Mouse (Mus musculus) induced T-regulatory cell, adult 2 months (primary cell): ENCODE data around the gene Amt.

Source experiments
- DNase-seq: peaks from one replicate; pipeline ENCODE4 v3.0.0-alpha.2; 2012; ENCODE audit warnings: low read depth

The Amt gene

DNA sequence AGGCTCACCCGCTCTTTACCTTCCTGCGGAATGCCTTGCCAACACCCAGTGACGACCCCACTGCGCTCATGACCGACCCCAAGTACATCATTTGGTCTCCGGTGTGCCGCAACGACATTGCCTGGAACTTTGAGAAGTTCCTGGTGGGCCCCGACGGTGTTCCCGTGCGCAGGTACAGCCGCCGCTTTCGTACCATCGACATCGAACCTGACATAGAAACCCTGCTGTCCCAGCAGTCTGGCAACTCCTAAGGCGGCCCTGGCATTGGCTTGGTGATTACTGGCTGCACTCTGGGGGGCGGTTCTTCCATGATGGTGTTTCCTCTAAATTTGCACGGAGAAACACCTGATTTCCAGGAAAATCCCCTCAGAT lies 43.2 kb downstream of the Amt start:
- DNase-seq: no peak

DNA sequence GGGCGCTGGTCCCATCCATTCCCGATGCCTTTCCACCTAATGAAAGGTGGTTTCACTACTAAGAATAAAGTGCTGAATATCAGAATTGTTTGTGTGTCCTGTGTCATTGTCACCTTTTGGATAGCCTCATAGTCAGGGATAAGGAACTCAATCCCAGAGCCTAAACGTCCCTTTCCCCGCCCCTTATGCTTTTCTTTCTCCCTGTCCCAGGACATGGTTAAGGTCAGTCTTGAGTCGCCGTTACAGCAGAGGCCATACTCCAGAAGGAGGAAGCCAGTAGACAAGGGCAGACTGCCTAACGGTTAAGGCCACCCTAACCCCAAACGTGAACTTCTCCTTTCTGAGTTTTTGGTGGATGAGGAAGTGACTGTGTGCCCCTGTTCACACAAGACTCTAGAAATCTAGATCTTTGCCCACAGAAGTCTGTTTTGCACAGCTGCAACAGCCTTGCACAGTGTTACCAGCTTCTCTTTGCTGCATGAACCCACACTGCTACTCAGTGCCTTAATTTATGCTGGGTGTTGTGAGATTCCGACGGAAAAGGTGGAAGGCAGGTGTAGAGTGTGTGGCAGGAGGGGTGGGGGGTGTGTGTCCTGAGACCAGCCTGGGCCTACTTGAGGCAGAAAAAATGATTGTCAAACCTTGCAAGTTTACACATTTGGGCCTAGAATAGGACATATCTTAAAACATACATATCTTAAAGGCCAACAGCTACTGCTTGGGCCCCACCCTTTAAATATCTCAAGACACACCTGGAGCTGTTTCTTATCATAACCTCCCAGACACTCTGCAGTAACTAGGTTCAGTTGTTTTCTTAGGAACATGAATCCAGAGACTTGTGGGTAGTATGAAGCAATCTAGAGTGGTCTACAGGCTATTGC lies 43.8 kb downstream of the Amt start:
- DNase-seq: peak; percentile 50

DNA sequence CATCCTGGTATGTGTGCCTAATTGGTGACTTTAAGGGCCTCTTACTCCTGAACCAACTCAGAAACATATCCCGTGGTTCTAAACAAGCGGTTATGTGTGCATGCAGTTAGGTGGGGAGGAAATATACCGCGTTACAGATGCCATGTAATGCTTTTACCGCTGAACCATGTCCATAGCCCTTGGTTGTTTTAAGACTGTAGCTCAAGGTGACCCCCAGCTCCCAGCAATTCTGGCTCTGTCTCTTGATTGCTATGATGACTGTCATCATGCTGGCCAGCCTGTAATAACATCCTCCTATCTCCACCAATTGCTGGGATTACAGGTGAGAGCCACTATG lies 44.5 kb downstream of the Amt start:
- no peak for DNase-seq

DNA sequence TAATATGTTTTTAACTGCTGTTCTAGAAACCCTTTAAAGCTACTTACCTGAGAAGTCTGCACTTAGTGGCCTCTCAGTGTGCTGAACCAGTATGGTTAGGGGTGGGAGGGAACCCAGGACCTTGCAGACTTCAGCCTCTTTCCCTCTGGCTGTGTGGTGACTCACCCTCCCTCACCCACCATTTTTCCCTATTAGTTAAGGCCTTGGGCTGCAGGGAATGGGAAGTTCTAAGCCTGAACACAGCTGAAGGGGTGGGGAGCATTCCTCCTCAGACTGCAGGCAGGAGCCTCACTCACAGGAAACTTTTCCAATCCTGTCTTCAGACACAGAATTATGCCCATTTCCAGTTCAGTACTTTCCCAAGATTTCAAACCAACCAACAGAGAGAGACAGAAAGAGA lies 45.1 kb downstream of the Amt start:
- DNase-seq: no peak

DNA sequence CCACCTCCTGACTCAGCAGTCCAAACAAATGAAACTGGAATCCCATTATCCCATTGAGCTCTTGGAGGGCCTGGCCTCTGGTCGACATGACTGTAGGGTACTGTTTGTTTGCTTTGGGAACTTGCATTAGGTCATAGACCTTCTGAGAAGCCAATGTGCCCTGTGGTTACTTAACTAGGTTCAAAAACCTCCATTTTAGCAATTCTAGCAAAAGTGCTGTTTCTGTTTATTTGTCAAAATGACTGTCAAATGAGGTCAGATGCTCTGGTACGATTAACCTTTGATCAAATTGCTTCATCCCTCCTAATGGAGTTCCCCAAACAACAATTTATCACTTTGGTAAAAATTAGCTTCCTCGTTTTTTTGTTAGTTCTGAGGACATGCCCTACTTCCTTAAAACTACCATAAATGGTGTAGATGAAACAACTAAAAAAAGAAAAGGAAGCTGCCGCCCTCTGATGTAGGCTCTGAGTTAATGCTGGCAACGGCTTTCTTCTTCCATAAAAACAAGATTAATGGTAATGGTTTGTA lies 45.7 kb downstream of the Amt start:
- peak; percentile 60 for DNase-seq

DNA sequence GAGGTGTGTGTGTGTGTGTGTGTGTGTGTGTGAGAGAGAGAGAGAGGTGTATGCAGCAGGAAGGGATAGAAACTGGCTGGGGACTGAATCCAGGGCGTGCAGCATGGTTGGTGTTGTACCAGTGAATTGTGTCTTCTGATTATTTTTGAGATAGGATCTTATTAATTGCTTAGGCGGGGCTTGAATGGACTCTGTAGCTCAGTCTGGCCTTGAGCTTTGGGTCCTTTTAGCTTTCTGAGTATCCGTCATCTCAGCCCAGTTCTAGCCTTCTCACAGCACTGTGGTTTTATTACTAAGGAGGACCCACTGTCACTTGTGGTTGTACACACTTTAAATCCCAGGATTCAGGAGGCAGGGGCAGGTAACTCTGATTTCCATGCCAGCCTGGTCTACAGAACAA lies 46.7 kb downstream of the Amt start:
- no peak for DNase-seq

DNA sequence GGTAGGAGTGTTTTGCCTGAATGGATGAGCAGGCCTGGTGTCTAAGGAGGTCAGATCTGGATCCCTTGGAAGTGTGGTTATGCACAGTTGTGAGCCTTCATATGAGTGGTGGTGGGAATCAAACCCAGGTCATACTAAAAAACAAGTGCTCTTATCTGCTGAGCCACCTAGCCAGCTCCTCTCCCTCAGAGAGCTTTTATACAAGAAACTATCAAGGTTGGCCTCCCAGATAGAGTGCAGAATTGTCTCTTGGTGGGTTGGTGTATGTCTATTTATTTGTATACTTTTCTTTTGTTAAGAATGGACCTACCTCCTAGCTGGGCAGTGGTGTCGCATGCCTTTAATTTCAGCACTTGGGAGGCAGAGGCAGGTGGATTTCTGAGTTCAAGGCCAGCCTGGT lies 47.2 kb downstream of the Amt start:
- DNase-seq: no peak

DNA sequence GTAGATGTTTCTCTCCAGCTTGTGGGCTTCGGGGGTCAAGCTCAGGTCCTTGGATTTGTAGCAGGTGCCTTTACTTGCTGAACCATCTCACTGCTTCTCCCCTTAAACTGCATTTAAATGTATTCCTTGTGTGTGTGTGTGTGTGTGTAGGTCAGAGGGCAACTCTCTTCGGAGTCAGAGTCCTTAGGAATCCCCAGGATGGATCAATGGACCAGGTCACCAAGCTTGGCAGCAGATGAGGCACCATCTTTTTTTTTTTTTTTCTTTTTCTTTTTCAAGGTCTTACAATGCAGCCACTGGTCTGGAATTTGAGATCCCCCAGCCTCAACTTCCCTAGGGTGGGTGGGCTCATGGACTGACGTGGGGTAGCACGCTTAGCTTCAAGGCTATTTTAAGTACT lies 47.8 kb downstream of the Amt start:
- no peak for DNase-seq

DNA sequence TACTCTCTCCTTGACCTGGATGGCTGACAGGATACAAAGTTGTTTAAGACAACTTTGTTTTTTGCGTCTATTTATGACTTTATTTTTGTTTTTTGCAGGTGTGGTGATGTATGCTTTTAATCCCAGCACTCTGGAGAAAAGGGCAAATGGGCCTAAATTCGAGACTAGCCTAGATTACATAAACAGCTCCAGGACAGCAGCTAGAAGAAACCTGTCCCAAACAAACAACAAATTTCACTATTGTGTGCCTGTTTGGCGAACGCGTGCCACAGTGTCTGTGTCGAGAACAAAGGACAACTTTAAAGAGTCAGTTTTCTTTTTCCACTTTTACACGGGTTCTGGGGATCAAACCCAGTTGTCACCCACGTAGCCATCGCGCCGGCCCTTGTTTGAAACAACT lies 50.4 kb downstream of the Amt start:
- DNase-seq: no peak

DNA sequence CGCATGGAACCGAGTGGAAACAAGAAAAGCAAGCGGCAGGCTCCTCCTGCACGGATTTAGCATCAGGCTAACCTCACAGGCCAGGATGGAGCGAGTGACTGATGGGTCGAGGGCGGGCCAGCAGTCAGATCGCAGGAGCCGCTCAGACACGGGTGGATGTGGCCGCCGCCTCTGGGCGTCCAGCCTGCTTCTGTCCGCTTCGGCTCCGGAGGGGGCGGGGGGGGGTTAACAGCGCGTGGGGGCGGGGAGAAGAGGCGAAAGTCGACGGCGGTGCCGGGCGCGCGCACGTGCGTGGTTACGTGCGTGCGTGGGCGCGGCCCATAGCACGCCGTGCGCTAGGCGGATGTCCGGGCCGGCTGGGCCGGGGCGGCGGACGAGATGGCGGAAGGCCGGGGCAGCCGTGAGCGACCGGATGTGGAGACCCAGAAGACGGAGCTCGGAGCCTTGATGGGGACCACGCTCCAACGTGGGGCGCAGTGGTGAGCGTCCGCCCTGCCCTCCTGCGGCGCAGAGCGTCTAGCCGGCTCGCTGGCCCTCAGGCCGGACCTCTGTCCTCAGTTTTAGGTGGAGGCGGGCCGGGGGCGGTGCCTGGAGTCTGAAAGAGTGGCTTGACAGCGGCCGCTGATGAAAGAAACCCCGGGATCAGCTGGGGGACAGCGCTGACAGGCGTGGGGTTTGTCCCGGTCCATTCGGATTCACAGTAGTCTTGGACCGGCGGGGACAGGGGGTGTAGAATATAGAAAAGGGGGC lies 51.1 kb downstream of the Amt start, which contains the start of gene Usp4:
Gene Usp4, plus strand, starts transcription at position 314 of the 750 bp plus-strand sequence.
- DNase-seq: peak; percentile 93

DNA sequence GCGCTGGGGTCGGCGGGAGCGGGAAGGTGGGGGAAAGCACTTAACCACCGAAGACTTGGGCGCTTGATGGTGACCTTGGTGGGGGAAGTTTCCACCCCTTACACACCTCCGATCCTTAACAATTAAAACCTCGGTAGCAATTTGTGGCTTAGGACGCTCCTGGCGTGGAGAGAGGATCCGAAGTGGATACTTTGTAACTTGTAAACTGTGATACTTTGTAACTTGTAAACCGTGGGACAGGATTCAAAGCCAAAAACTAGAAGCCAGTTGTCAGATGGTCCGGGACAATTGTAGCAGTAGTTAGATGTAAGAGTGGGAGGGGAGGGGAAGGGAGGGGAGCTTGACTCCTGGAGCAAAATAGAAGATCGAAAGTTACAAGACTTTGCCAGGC lies 51.6 kb downstream of the Amt start:
- DNase-seq: peak; percentile 48

DNA sequence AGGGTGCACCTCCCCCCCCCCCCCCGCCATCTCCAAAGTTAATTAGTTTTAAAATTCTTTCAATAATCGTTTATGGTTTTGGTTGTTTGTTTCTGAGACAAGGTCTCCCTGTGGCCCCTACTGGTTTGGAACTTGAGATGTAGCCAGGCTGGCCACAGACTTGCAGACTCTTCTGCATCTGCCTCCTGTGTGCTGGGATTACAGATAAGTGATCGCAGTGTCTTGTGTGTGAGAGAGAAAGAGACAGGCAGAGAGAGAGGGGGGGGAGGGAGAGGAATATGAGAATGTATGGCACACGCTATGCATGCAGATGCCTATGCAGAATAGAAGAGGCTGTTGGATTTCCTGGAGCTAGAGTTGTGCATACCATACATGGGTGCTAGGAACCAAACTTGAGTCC lies 53.1 kb downstream of the Amt start:
- DNase-seq: no peak
